ENCODE assay signal across 20 mouse cellular contexts in the genomic region with DNA sequence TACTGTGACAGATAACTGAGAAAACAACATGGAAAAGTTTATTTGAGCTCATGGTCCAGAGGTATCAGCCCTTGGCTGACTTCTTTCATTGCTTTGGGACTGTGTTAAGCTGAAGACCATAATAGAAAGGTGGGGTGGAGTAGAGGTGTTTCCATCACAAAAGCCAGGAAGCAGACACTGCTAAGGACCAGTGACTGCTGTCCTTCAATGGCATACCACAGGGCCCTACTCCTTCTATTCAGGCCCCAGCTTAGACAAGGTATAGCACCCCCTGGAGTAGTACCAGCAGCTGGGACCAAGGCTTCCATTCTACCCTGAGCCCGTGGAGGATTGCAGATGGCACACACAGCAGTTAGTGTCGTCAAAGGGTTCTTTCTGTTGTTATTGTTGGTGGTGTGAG.
DNase-seq lines count a peak whose midpoint lies in the region; TF ChIP-seq lines count a peak whose summit lies in the region.
"Had no signal": no experiment of that assay in that cellular context is flagged by ENCODE, and none has a peak within 500 bp of the region (broad histone marks: within the 10 kb centered on the region; RNA-seq: fewer than 3 reads in every experiment).

No protein-coding gene starts in this region.

- peak; percentile 19 for TF ChIP-seq CTCF in ES-Bruce4 (IDR thresholded peaks at IDR 0.05; ENCODE audit: low read depth, low read length)

- H3K9ac ChIP-seq in ES-Bruce4 (ENCODE audit: low read depth, poor library complexity, severe bottlenecking) (no peak overlapping the region), ES-E14 (ENCODE audit: insufficient read depth, low read depth, low read length, poor library complexity, severe bottlenecking) (no peak overlapping the region)
- H3K9ac ChIP-seq: embryonic facial prominence, embryonic 13.5 days; embryonic facial prominence, embryonic 15.5 days; forebrain, embryonic 12.5 days had no signal

- WGBS in hindbrain, embryonic 10.5 days = 67% methylated on average over 2 of the region's 2 CpGs

- H3K4me1 ChIP-seq in ES-Bruce4 (ENCODE audit: control insufficient read depth, insufficient read depth, low read length) = no peaks in the 10 kb centered on the region
- H3K4me1 ChIP-seq in ES-E14 (ENCODE audit: control insufficient read depth in 2 of 2, insufficient read depth in 2 of 2, low read length in 2 of 2, poor library complexity in 1 of 2) = no peaks in the 10 kb centered on the region
- no peaks in the 10 kb centered on the region for H3K4me1 ChIP-seq in hindbrain, embryonic 10.5 days (replicated peaks)
- H3K4me1 ChIP-seq: embryonic facial prominence, embryonic 13.5 days; embryonic facial prominence, embryonic 15.5 days; forebrain, embryonic 10.5 days; forebrain, embryonic 12.5 days had no signal

- H3K4me3 ChIP-seq in ES-Bruce4 (ENCODE audit: low read depth, low read length) (no peak overlapping the region), ES-E14 (ENCODE audit: insufficient read depth in 1 of 2, low read depth in 1 of 2, low read length in 2 of 2, poor library complexity in 1 of 2, severe bottlenecking in 1 of 2) (no peak overlapping the region)
- no peak overlapping the region for H3K4me3 ChIP-seq in hindbrain, embryonic 10.5 days
- H3K4me3 ChIP-seq: embryonic facial prominence, embryonic 13.5 days; embryonic facial prominence, embryonic 15.5 days; erythroblast, embryonic 14.5 days; forebrain, embryonic 10.5 days; forebrain, embryonic 12.5 days had no signal

- in situ Hi-C loops in ES-E14 (cut with MboI; ENCODE audit: low sequenced_read_pairs in 2 of 2, unreplicated experiment in 2 of 2) = no loop called here

- TF ChIP-seq POLR2A in ES-Bruce4 (IDR thresholded peaks at IDR 0.05; ENCODE audit: insufficient read depth, low read length) = no peak

- H3K9me3 ChIP-seq in ES-Bruce4 (replicated peaks; ENCODE audit: control insufficient read depth, insufficient read depth, low read length, poor library complexity, severe bottlenecking) (no peaks in the 10 kb centered on the region), ES-E14 (ENCODE audit: control insufficient read depth, insufficient read depth, low read depth, low read length) (no peaks in the 10 kb centered on the region)
- H3K9me3 ChIP-seq in hindbrain, embryonic 10.5 days = no peaks in the 10 kb centered on the region
- H3K9me3 ChIP-seq: embryonic facial prominence, embryonic 13.5 days; embryonic facial prominence, embryonic 15.5 days; forebrain, embryonic 10.5 days; forebrain, embryonic 12.5 days had no signal

- DNase-seq in ES-E14 (ENCODE audit: low read depth, low spot score) = peak; percentile 29
- peak; percentile 80 for DNase-seq in ZHBTc4 (ENCODE audit: low read depth, low spot score)
- no peak for DNase-seq in adrenal gland, adult (ENCODE audit: inconsistent age in 2 of 2, low spot score in 1 of 2)
- DNase-seq in hindbrain, embryonic 10.5 days (ENCODE audit: low spot score) = no peak
- DNase-seq: adrenal gland, adult 8-10 months; adrenal gland, postnatal 25 days; B cell, adult 2 months; cerebellum, adult 11 months; cerebellum, adult 18-20 months; cerebellum, adult 8-10 months; cerebellum, adult 9-11 months; cerebellum, postnatal 14 days; cerebellum, postnatal 36 days; embryo, embryonic 11 days had no signal

- no peak overlapping the region for H3K27ac ChIP-seq in ES-Bruce4 (ENCODE audit: insufficient read depth, low read length)
- no peak overlapping the region for H3K27ac ChIP-seq in ES-E14 (ENCODE audit: insufficient read depth, low read depth, low read length, poor library complexity, severe bottlenecking)
- no peak overlapping the region for H3K27ac ChIP-seq in hindbrain, embryonic 10.5 days
- H3K27ac ChIP-seq: embryonic facial prominence, embryonic 13.5 days; embryonic facial prominence, embryonic 15.5 days; forebrain, embryonic 10.5 days; forebrain, embryonic 12.5 days had no signal

- peak; percentile 38; the same call in 1 of the 2 replicates for TF ChIP-seq EP300 in ES-Bruce4 (IDR thresholded peaks at IDR 0.05; ENCODE audit: insufficient read depth, low read depth, low read length)

- H3K36me3 ChIP-seq in ES-Bruce4 (ENCODE audit: control insufficient read depth, insufficient read depth, low read length, poor library complexity, severe bottlenecking) (no peaks in the 10 kb centered on the region), ES-E14 (ENCODE audit: control insufficient read depth, insufficient read depth, low read length, poor library complexity, severe bottlenecking) (no peaks in the 10 kb centered on the region)
- no peaks in the 10 kb centered on the region for H3K36me3 ChIP-seq in hindbrain, embryonic 10.5 days
- H3K36me3 ChIP-seq: embryonic facial prominence, embryonic 13.5 days; embryonic facial prominence, embryonic 15.5 days; forebrain, embryonic 10.5 days; forebrain, embryonic 12.5 days had no signal

- H3K27me3 ChIP-seq in ES-Bruce4 (ENCODE audit: control insufficient read depth, insufficient read depth, low read length, poor library complexity, severe bottlenecking) = no peaks in the 10 kb centered on the region
- H3K27me3 ChIP-seq in hindbrain, embryonic 10.5 days (ENCODE audit: insufficient read depth, poor library complexity, severe bottlenecking) = no peaks in the 10 kb centered on the region
- H3K27me3 ChIP-seq: embryonic facial prominence, embryonic 13.5 days; embryonic facial prominence, embryonic 15.5 days; forebrain, embryonic 12.5 days had no signal

TF ChIP-seq in ES-E14, 5 proteins besides CTCF, POLR2A, EP300 and RAD21:
- TF ChIP-seq HCFC1 (IDR thresholded peaks at IDR 0.05; ENCODE audit: borderline replicate concordance, insufficient read depth, low read length) (no peak), ZNF384 (IDR thresholded peaks at IDR 0.05; ENCODE audit: low read depth, low read length) (no peak), CHD2 (IDR thresholded peaks at IDR 0.05; ENCODE audit: low read depth, low read length) (no peak), ZC3H11A (IDR thresholded peaks at IDR 0.05; ENCODE audit: borderline replicate concordance, low read depth, low read length) (no peak), MAFK (IDR thresholded peaks at IDR 0.05; ENCODE audit: insufficient read depth, low read depth, low read length) (no peak)

Comparison
In these comparisons a context has a peak if more than half of its experiments do, and no peak if none do; other contexts are left out.
1. DNase-seq: peak in ES-E14 (single experiment) and ZHBTc4 (single experiment); none in adrenal gland, adult (0 of 2) and hindbrain, embryonic 10.5 days (single experiment).